Mouse (Mus musculus) small intestine, adult 2 months (tissue): ENCODE measurements around the gene Cacna1e.

Experiments
- CTCF ChIP-seq: fragments of 200-500 bp; IDR thresholded peaks from 2 replicates; pipeline ENCODE4 v1.5.1; 2012; ENCODE audit warnings: low read depth, mild to moderate bottlenecking, control low read depth, inconsistent platforms, low read length, moderate library complexity, mixed read lengths; ENCODE audit not compliant: insufficient replicate concordance, insufficient read length; ENCODE audit errors: extremely low read depth
- POLR2A ChIP-seq: fragments of 200-500 bp; IDR thresholded peaks from 2 replicates; pipeline ENCODE4 v1.6.1; 2012; ENCODE audit warnings: low read depth, mild to moderate bottlenecking, control low read depth, inconsistent platforms, low read length, moderate library complexity

GRCm38 (mm10) chr1:154476671-154477070, 407.6 kb downstream of the Cacna1e start:
- TF ChIP-seq CTCF, result no peak
- no peak for TF ChIP-seq POLR2A
